ENCODE assay signal across 9 mouse cellular contexts in genomic region chr14:120909396-120909795, GRCm38 (mm10). TPM values are rescaled to one million over a fixed set of nuclear protein-coding genes. Genes with fewer than 3 reads are reported as not detected.
DNase-seq lines count a peak whose midpoint lies in the region; ATAC-seq and TF ChIP-seq lines count a peak whose summit lies in the region.
"Had no signal": no experiment of that assay in that cellular context is flagged by ENCODE, and none has a peak within 500 bp of the region (broad histone marks: within the 10 kb centered on the region; RNA-seq: fewer than 3 reads in every experiment).

No protein-coding gene starts in this region.

- no peak for TF ChIP-seq EP300 in liver, postnatal 0 days (IDR thresholded peaks at IDR 0.05; ENCODE audit: low read depth)

- TF ChIP-seq POLR2A in limb, embryonic 14.5 days (IDR thresholded peaks at IDR 0.05; ENCODE audit: borderline replicate concordance, extremely low read depth, insufficient read depth, insufficient read length) = no peak

- no peak overlapping the region for H3K27ac ChIP-seq in limb, embryonic 14.5 days (replicated peaks; ENCODE audit: low read depth, low read length)
- H3K27ac ChIP-seq in limb, embryonic 10.5 days = no peak overlapping the region
- no peak overlapping the region for H3K27ac ChIP-seq in liver, postnatal 0 days (ENCODE audit: low read depth)
- H3K27ac ChIP-seq in intestine, embryonic 16.5 days (ENCODE audit: low read length) = no peak overlapping the region
- H3K27ac ChIP-seq: liver, embryonic 14.5 days; stomach, postnatal 0 days had no signal

- no peaks in the 10 kb centered on the region for H3K36me3 ChIP-seq in limb, embryonic 14.5 days (ENCODE audit: control insufficient read depth, insufficient read depth, low read length)
- H3K36me3 ChIP-seq in limb, embryonic 10.5 days = no peaks in the 10 kb centered on the region
- no peaks in the 10 kb centered on the region for H3K36me3 ChIP-seq in liver, postnatal 0 days (replicated peaks; ENCODE audit: insufficient read depth, low read length)
- H3K36me3 ChIP-seq in intestine, embryonic 16.5 days (ENCODE audit: control insufficient read depth, insufficient read depth, low read length) = no peaks in the 10 kb centered on the region

- no peaks in the 10 kb centered on the region for H3K27me3 ChIP-seq in limb, embryonic 14.5 days (ENCODE audit: control insufficient read depth, insufficient read depth, low read length)
- no peaks in the 10 kb centered on the region for H3K27me3 ChIP-seq in limb, embryonic 10.5 days (ENCODE audit: low read depth, poor library complexity, severe bottlenecking)
- H3K27me3 ChIP-seq in liver, postnatal 0 days (ENCODE audit: insufficient read depth, low read length) = no peaks in the 10 kb centered on the region
- no peaks in the 10 kb centered on the region for H3K27me3 ChIP-seq in intestine, embryonic 16.5 days (replicated peaks; ENCODE audit: control insufficient read depth, insufficient read depth, low read length)

- 60% methylated on average over 3 of the region's 3 CpGs for WGBS in limb, embryonic 14.5 days
- 77% methylated on average over 3 of the region's 3 CpGs for WGBS in limb, embryonic 10.5 days
- 77% methylated on average over 3 of the region's 3 CpGs for WGBS in liver, postnatal 0 days (ENCODE audit: insufficient replicate concordance)
- 68% methylated on average over 3 of the region's 3 CpGs for WGBS in intestine, embryonic 16.5 days

- peaks cover 10% of the 10 kb centered on the region; the same call in 1 of the 2 replicates for H3K4me1 ChIP-seq in limb, embryonic 14.5 days (ENCODE audit: control insufficient read depth, insufficient read depth, low read length)
- peaks cover 18% of the 10 kb centered on the region for H3K4me1 ChIP-seq in limb, embryonic 10.5 days
- H3K4me1 ChIP-seq in liver, postnatal 0 days (ENCODE audit: insufficient read depth) = peaks cover 13% of the 10 kb centered on the region; the same call in 1 of the 2 replicates
- peaks cover 12% of the 10 kb centered on the region; the same call in 1 of the 2 replicates for H3K4me1 ChIP-seq in intestine, embryonic 16.5 days (ENCODE audit: control insufficient read depth, insufficient read depth, low read length)

- no peak for ATAC-seq in limb, embryonic 14.5 days (ENCODE audit: low FRiP score, low read depth)
- ATAC-seq in liver, postnatal 0 days = no peak
- no peak for ATAC-seq in intestine, embryonic 16.5 days

- H3K4me3 ChIP-seq in limb, embryonic 14.5 days (replicated peaks; ENCODE audit: low read length) = no peak overlapping the region
- no peak overlapping the region for H3K4me3 ChIP-seq in limb, embryonic 10.5 days
- no peak overlapping the region for H3K4me3 ChIP-seq in liver, postnatal 0 days (ENCODE audit: low read depth, low read length)
- H3K4me3 ChIP-seq in intestine, embryonic 16.5 days (ENCODE audit: low read length) = no peak overlapping the region

- no peak for TF ChIP-seq CTCF in liver, postnatal 0 days (IDR thresholded peaks at IDR 0.05; ENCODE audit: low read depth)

- DNase-seq in limb, embryonic 14.5 days (ENCODE audit: low spot score) = peak; percentile 13
- DNase-seq in limb, embryonic 10.5 days (ENCODE audit: low spot score) = no peak
- DNase-seq in adrenal gland, adult 2 months = peak; percentile 92
- DNase-seq in cerebellum, adult 9-11 months = peak; percentile 47
- DNase-seq in liver, postnatal 0 days = peak; percentile 29
- no peak for DNase-seq in thymus, adult 18-20 months

- H3K4me2 ChIP-seq in limb, embryonic 14.5 days (replicated peaks; ENCODE audit: low read depth, low read length, severe bottlenecking) = no peak overlapping the region
- H3K4me2 ChIP-seq in liver, postnatal 0 days (ENCODE audit: low read depth, low read length) = no peak overlapping the region
- H3K4me2 ChIP-seq in intestine, embryonic 16.5 days (ENCODE audit: low read depth, low read length) = no peak overlapping the region

- H3K9me3 ChIP-seq in limb, embryonic 14.5 days (ENCODE audit: control insufficient read depth, low read length) = no peaks in the 10 kb centered on the region
- no peaks in the 10 kb centered on the region for H3K9me3 ChIP-seq in limb, embryonic 10.5 days (replicated peaks)
- no peaks in the 10 kb centered on the region for H3K9me3 ChIP-seq in liver, postnatal 0 days (ENCODE audit: low read length)
- no peaks in the 10 kb centered on the region for H3K9me3 ChIP-seq in intestine, embryonic 16.5 days (ENCODE audit: control insufficient read depth, low read length)

- H3K9ac ChIP-seq in limb, embryonic 14.5 days (ENCODE audit: low read depth, low read length, severe bottlenecking) = no peak overlapping the region
- H3K9ac ChIP-seq in liver, postnatal 0 days (replicated peaks) = no peak overlapping the region
- H3K9ac ChIP-seq in intestine, embryonic 16.5 days (ENCODE audit: low read depth, low read length) = no peak overlapping the region

RNA-seq across cellular contexts. Expression of gene Ipo5, which starts 1.6 kb away (rescaled TPM):
- 69.1 and 85.0 TPM in 2 replicates for polyA plus RNA-seq in limb, embryonic 14.5 days (2012; rRNA removed)
- 95.2 and 99.2 TPM in 2 replicates for polyA plus RNA-seq in limb, embryonic 14.5 days (2014; fragmentation: Nextera tagmentation; extraction: Ambion mirVana)
- 122 and 139 TPM in 2 replicates for polyA plus RNA-seq in limb, embryonic 10.5 days (2016; fragmentation: Nextera tagmentation; extraction: Ambion mirVana)
- total RNA-seq in adrenal gland, adult 2 months (2021) = 10 to 100 TPM; 70.8 to 73.7 TPM
- 6.3 and 7.7 TPM in 2 replicates for polyA plus RNA-seq in adrenal gland, adult 2 months (2012; rRNA removed)
- 15.6 and 17.3 TPM in 2 replicates for polyA plus RNA-seq in liver, postnatal 0 days (2015; fragmentation: Nextera tagmentation; extraction: Ambion mirVana)
- polyA plus RNA-seq in intestine, embryonic 16.5 days (2015; fragmentation: Nextera tagmentation; extraction: Ambion mirVana) = 63.5 and 67.7 TPM in 2 replicates

Comparison
In these comparisons a context has a peak if more than half of its experiments do, and no peak if none do; other contexts are left out.
1. DNase-seq: peak in limb, embryonic 14.5 days (single experiment), adrenal gland, adult 2 months (single experiment), cerebellum, adult 9-11 months (single experiment) and liver, postnatal 0 days (single experiment); none in limb, embryonic 10.5 days (single experiment) and thymus, adult 18-20 months (0 of 2).